Comparison of ENCODE assay signal across 7 mouse cellular contexts in the genomic region with DNA sequence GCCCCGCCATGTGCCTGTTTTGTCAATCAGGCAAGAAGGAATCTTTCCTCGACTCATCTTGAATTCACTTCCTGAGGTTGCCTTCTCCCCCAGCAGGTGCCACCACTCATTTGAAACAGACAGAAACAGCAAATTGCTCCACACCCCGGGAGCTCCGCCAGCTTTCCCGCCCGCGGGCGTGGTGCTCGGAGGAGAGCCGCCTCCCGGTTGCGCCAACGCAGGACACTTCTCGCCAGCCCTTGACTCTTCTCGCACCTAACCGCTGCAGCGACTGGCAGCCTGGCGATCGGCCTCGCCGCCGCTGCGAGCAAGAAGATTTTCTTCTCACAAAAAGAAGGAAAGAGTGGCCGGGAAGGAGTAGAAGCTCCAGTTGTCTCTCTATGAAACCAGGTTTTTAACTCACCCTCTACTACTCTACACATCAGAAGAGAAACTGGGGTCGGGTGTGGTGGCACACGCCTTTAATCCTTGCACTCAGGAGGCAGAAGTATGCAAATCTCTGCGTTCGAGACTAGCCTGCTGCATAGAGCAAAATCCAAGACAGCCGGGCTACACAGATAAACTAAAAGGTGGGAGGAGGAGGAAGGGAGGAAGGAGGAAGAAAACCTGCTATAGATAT. TPM values are rescaled to one million over a fixed set of nuclear protein-coding genes. Genes with fewer than 3 reads are reported as not detected.
DNase-seq lines count a peak whose midpoint lies in the region; ATAC-seq and TF ChIP-seq lines count a peak whose summit lies in the region.

No protein-coding gene starts in this region.

- H3K27me3 ChIP-seq in heart, embryonic 10.5 days (ENCODE audit: insufficient read depth, poor library complexity, severe bottlenecking) = peaks cover 90% of the 10 kb centered on the region
- peaks cover 24% of the 10 kb centered on the region for H3K27me3 ChIP-seq in kidney, embryonic 14.5 days (ENCODE audit: control insufficient read depth, insufficient read depth, low read length)
- peaks cover 76% of the 10 kb centered on the region for H3K27me3 ChIP-seq in liver, embryonic 12.5 days (replicated peaks)

- peaks cover 4% of the 10 kb centered on the region; the same call in 1 of the 2 replicates for H3K4me1 ChIP-seq in embryonic fibroblast, embryonic 13.5 days (ENCODE audit: control insufficient read depth, insufficient read depth, low read length)
- H3K4me1 ChIP-seq in heart, embryonic 10.5 days = peaks cover 28% of the 10 kb centered on the region
- peaks cover 8% of the 10 kb centered on the region; the same call in 1 of the 2 replicates for H3K4me1 ChIP-seq in kidney, embryonic 14.5 days (ENCODE audit: control insufficient read depth, insufficient read depth, low read length)
- H3K4me1 ChIP-seq in liver, embryonic 12.5 days = peaks cover 14% of the 10 kb centered on the region

- H3K27ac ChIP-seq in embryonic fibroblast, embryonic 13.5 days (ENCODE audit: insufficient read depth, low read length) = no peak overlapping the region
- H3K27ac ChIP-seq in heart, embryonic 10.5 days = no peak overlapping the region
- H3K27ac ChIP-seq in kidney, embryonic 14.5 days (ENCODE audit: low read depth, low read length) = no peak overlapping the region
- H3K27ac ChIP-seq in liver, embryonic 12.5 days = no peak overlapping the region

- no peaks in the 10 kb centered on the region for H3K9me3 ChIP-seq in heart, embryonic 10.5 days
- peaks cover 4% of the 10 kb centered on the region; the same call in 1 of the 2 replicates for H3K9me3 ChIP-seq in kidney, embryonic 14.5 days (ENCODE audit: control insufficient read depth, low read length)
- H3K9me3 ChIP-seq in liver, embryonic 12.5 days (replicated peaks) = no peaks in the 10 kb centered on the region

- H3K4me3 ChIP-seq in embryonic fibroblast, embryonic 13.5 days (ENCODE audit: insufficient read depth, low read length) = peak overlapping the region; percentile 6; the same call in 1 of the 2 replicates
- peak overlapping the region; percentile 55 for H3K4me3 ChIP-seq in heart, embryonic 10.5 days
- peak overlapping the region; percentile 31 for H3K4me3 ChIP-seq in kidney, embryonic 14.5 days (ENCODE audit: low read length)
- peak overlapping the region; percentile 20; the same call in 1 of the 2 replicates for H3K4me3 ChIP-seq in liver, embryonic 12.5 days

- no peak for TF ChIP-seq CTCF in embryonic fibroblast, embryonic 13.5 days (IDR thresholded peaks at IDR 0.05; ENCODE audit: borderline replicate concordance, insufficient read depth, low read length)

- H3K9ac ChIP-seq in kidney, embryonic 14.5 days (ENCODE audit: low read depth, low read length) = peak overlapping the region; percentile 28; the same call in 1 of the 2 replicates
- H3K9ac ChIP-seq in liver, embryonic 12.5 days = no peak overlapping the region

- no peaks in the 10 kb centered on the region for H3K36me3 ChIP-seq in heart, embryonic 10.5 days
- H3K36me3 ChIP-seq in kidney, embryonic 14.5 days (ENCODE audit: control insufficient read depth, insufficient read depth, low read length) = no peaks in the 10 kb centered on the region
- H3K36me3 ChIP-seq in liver, embryonic 12.5 days = no peaks in the 10 kb centered on the region

- peak overlapping the region; percentile 61 for H3K4me2 ChIP-seq in kidney, embryonic 14.5 days (replicated peaks; ENCODE audit: low read depth, low read length)
- H3K4me2 ChIP-seq in liver, embryonic 12.5 days = peak overlapping the region; percentile 40

- no peak for ATAC-seq in kidney, embryonic 14.5 days (ENCODE audit: low FRiP score, low TSS enrichment)
- no peak for ATAC-seq in liver, embryonic 12.5 days

- peak; percentile 90 for DNase-seq in adrenal gland, postnatal 14 days
- no peak for DNase-seq in heart, embryonic 10.5 days (ENCODE audit: low spot score)
- peak; percentile 56 for DNase-seq in neural tube, embryonic 10.5 days (ENCODE audit: extremely low spot score, low spot score)
- DNase-seq in urinary bladder, postnatal 10 days (ENCODE audit: low spot score) = peak; percentile 44

- 2% methylated on average over 29 of the region's 29 CpGs for WGBS in heart, embryonic 10.5 days
- 2% methylated on average over 29 of the region's 29 CpGs for WGBS in kidney, embryonic 14.5 days
- WGBS in liver, embryonic 12.5 days (ENCODE audit: insufficient replicate concordance) = 2% methylated on average over 29 of the region's 29 CpGs

- no peak for TF ChIP-seq POLR2A in embryonic fibroblast, embryonic 13.5 days (IDR thresholded peaks at IDR 0.05; ENCODE audit: low read depth, low read length)

RNA-seq across cellular contexts. Expression of a gene that starts 2.8 kb away (rescaled TPM):
- 10.0 and 14.0 TPM in 2 replicates for total RNA-seq in adrenal gland, postnatal 14 days (2021)
- 12.6 and 19.3 TPM in 2 replicates for polyA plus RNA-seq in embryonic fibroblast, embryonic 13.5 days (2011; ENCODE audit: insufficient read length, low read depth, missing spikeins)
- 3.4 and 6.9 TPM in 2 replicates for polyA plus RNA-seq in heart, embryonic 10.5 days (2016; fragmentation: Nextera tagmentation; extraction: Ambion mirVana)
- polyA plus RNA-seq in kidney, embryonic 14.5 days (2014; fragmentation: Nextera tagmentation; extraction: Ambion mirVana) = 17.3 and 18.7 TPM in 2 replicates
- polyA plus RNA-seq in liver, embryonic 12.5 days (2016; fragmentation: Nextera tagmentation; extraction: Ambion mirVana) = 0.55 and 0.89 TPM in 2 replicates
